Mouse (Mus musculus): Measurements from ENCODE around the gene Serpinb9b. TPM values are rescaled to one million over a fixed set of nuclear protein-coding genes. Genes with fewer than 3 reads are reported as not detected.

Serpinb9b gene
- 0.04 TPM in 1 of 2 replicates, not detected in the other for polyA plus RNA-seq (2012; rRNA removed)

DNA sequence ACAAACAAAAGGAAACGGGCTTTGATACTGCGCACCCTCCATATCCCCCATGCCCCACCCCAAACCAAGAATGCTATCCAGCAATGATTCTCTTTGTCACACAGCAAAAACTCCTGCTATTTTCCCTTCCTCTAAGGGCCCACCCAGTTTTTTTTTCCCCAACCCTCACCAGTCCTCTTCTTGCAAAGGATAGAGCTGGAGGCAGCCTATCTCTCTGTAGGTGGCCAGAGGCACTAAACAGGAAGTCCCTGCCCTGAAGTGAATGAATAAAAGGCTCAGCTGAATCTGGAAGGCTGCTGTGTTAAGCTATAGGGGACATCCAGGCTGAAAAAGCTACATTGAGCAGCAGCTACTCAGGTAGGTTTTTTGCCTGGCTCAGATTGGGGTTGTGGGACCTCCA, at the start of gene Serpinb9b:
Gene Serpinb9b (plus strand): TSS at position 173 of the 400 bp plus-strand sequence.
- H3K27me3 ChIP-seq (ENCODE audit: control insufficient read depth, insufficient read depth, low read length), result no peaks in the 10 kb centered on the region; the same call in 1 of the 2 replicates
- no peaks in the 10 kb centered on the region for H3K36me3 ChIP-seq (ENCODE audit: control insufficient read depth, insufficient read depth, low read length)
- no peak within 1 kb of the TSS for H3K4me3 ChIP-seq (ENCODE audit: low read depth, low read length)
- 63% methylated on average over 2 of the region's 2 CpGs for WGBS
- TF ChIP-seq POLR2A (IDR thresholded peaks at IDR 0.05; ENCODE audit: low read depth, low read length) (no peak), CTCF (IDR thresholded peaks at IDR 0.05; ENCODE audit: extremely low read depth, insufficient read length, insufficient replicate concordance, low read depth, low read length) (no peak)
- H3K27ac ChIP-seq (ENCODE audit: insufficient read depth, low read depth, low read length), result no peak within 1 kb of the TSS
- H3K4me1 ChIP-seq (ENCODE audit: control insufficient read depth, insufficient read depth, insufficient read length, low read length), result no peaks in the 10 kb centered on the region

- H3K4me1 ChIP-seq (ENCODE audit: control insufficient read depth, insufficient read depth, insufficient read length, low read length), result no peaks in the 10 kb centered on the region
- H3K4me3 ChIP-seq (ENCODE audit: low read depth, low read length), result no peak overlapping the region
- TF ChIP-seq POLR2A (IDR thresholded peaks at IDR 0.05; ENCODE audit: low read depth, low read length) (no peak), CTCF (IDR thresholded peaks at IDR 0.05; ENCODE audit: extremely low read depth, insufficient read length, insufficient replicate concordance, low read depth, low read length) (no peak)
- 72% methylated on average over 4 of the region's 4 CpGs for WGBS
- no peaks in the 10 kb centered on the region; the same call in 1 of the 2 replicates for H3K36me3 ChIP-seq (ENCODE audit: control insufficient read depth, insufficient read depth, low read length)
- no peaks in the 10 kb centered on the region for H3K27me3 ChIP-seq (ENCODE audit: control insufficient read depth, insufficient read depth, low read length)
- no peak overlapping the region for H3K27ac ChIP-seq (ENCODE audit: insufficient read depth, low read depth, low read length)
Observed at GRCm38 (mm10) chr13:32982556-32983042, 44.6 kb upstream of the Serpinb9b start.

GRCm38 (mm10) chr13:32986256-32986655, 41.0 kb upstream of the Serpinb9b start:
- H3K4me1 ChIP-seq (ENCODE audit: control insufficient read depth, insufficient read depth, insufficient read length, low read length), result no peaks in the 10 kb centered on the region
- H3K36me3 ChIP-seq (ENCODE audit: control insufficient read depth, insufficient read depth, low read length), result no peaks in the 10 kb centered on the region
- TF ChIP-seq CTCF (IDR thresholded peaks at IDR 0.05; ENCODE audit: extremely low read depth, insufficient read length, insufficient replicate concordance, low read depth, low read length) (no peak), POLR2A (IDR thresholded peaks at IDR 0.05; ENCODE audit: low read depth, low read length) (no peak)
- no peak overlapping the region for H3K4me3 ChIP-seq (ENCODE audit: low read depth, low read length)
- no peak overlapping the region for H3K27ac ChIP-seq (ENCODE audit: insufficient read depth, low read depth, low read length)
- H3K27me3 ChIP-seq (ENCODE audit: control insufficient read depth, insufficient read depth, low read length), result no peaks in the 10 kb centered on the region

DNA sequence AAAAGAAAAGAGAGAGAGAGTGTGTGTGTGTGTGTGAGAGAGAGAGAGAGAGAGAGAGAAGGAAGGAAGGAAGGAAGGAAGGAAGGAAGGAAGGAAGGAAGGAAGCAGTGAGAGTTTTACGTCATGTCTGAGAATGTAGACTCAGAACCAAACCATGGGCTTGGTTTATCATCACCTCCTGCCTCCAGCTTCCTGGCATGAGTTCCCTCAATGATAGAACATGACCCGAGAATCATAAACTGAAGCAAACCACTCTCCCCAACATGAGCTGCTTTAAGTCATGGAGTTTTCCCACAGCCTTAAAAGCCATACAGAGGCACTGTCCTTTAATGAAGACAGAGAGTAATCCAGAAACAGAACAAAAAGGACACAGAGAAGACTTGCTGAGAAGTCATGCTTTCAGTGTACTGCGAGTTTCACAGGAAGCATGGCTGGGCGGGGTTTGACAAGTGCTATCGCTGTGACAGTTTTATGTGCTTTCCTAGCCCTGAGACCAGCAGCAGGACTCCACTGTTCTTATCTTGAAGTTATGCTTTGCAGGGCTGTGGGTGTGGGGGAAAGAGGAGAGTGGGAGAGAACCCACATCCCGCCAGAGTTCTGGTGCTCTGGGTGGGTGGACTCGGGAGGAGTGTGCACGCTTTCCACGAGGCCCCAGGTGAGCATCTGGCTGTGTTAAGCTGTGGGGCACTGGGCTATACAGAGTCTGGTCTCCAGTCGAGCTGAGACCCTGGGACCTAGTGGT, 33.9 kb upstream of the Serpinb9b start:
- Histone ChIP-seq H3K4me1 (ENCODE audit: control insufficient read depth, insufficient read depth, insufficient read length, low read length) (no peaks in the 10 kb centered on the region), H3K27ac (ENCODE audit: insufficient read depth, low read depth, low read length) (no peak overlapping the region), H3K4me3 (ENCODE audit: low read depth, low read length) (no peak overlapping the region), H3K27me3 (ENCODE audit: control insufficient read depth, insufficient read depth, low read length) (no peaks in the 10 kb centered on the region), H3K36me3 (ENCODE audit: control insufficient read depth, insufficient read depth, low read length) (no peaks in the 10 kb centered on the region)
- WGBS, result 16% methylated on average over 10 of the region's 10 CpGs
- TF ChIP-seq CTCF (IDR thresholded peaks at IDR 0.05; ENCODE audit: extremely low read depth, insufficient read length, insufficient replicate concordance, low read depth, low read length) (no peak), POLR2A (IDR thresholded peaks at IDR 0.05; ENCODE audit: low read depth, low read length) (no peak)

GRCm38 (mm10) chr13:32993894-32994242, 33.3 kb upstream of the Serpinb9b start:
- no peak overlapping the region for H3K27ac ChIP-seq (ENCODE audit: insufficient read depth, low read depth, low read length)
- H3K27me3 ChIP-seq (ENCODE audit: control insufficient read depth, insufficient read depth, low read length), result no peaks in the 10 kb centered on the region
- no peaks in the 10 kb centered on the region for H3K36me3 ChIP-seq (ENCODE audit: control insufficient read depth, insufficient read depth, low read length)
- no peaks in the 10 kb centered on the region for H3K4me1 ChIP-seq (ENCODE audit: control insufficient read depth, insufficient read depth, insufficient read length, low read length)
- TF ChIP-seq CTCF (IDR thresholded peaks at IDR 0.05; ENCODE audit: extremely low read depth, insufficient read length, insufficient replicate concordance, low read depth, low read length) (no peak), POLR2A (IDR thresholded peaks at IDR 0.05; ENCODE audit: low read depth, low read length) (no peak)
- 77% methylated on average over 2 of the region's 2 CpGs for WGBS
- no peak overlapping the region for H3K4me3 ChIP-seq (ENCODE audit: low read depth, low read length)

- Histone ChIP-seq H3K36me3 (ENCODE audit: control insufficient read depth, insufficient read depth, low read length) (no peaks in the 10 kb centered on the region), H3K4me3 (ENCODE audit: low read depth, low read length) (no peak overlapping the region), H3K27me3 (ENCODE audit: control insufficient read depth, insufficient read depth, low read length) (no peaks in the 10 kb centered on the region), H3K4me1 (ENCODE audit: control insufficient read depth, insufficient read depth, insufficient read length, low read length) (no peaks in the 10 kb centered on the region), H3K27ac (ENCODE audit: insufficient read depth, low read depth, low read length) (no peak overlapping the region)
- 56% methylated on average over 4 of the region's 4 CpGs for WGBS
- no peak for TF ChIP-seq POLR2A (IDR thresholded peaks at IDR 0.05; ENCODE audit: low read depth, low read length)
Observed at GRCm38 (mm10) chr13:32995051-32995450, 32.2 kb upstream of the Serpinb9b start.

GRCm38 (mm10) chr13:33001341-33001740, 25.9 kb upstream of the Serpinb9b start:
- 85% methylated on average over 5 of the region's 5 CpGs for WGBS
- peaks cover 3% of the 10 kb centered on the region for H3K4me1 ChIP-seq (ENCODE audit: control insufficient read depth, insufficient read depth, insufficient read length, low read length)
- H3K36me3 ChIP-seq (ENCODE audit: control insufficient read depth, insufficient read depth, low read length), result no peaks in the 10 kb centered on the region
- H3K27me3 ChIP-seq (ENCODE audit: control insufficient read depth, insufficient read depth, low read length), result no peaks in the 10 kb centered on the region
- TF ChIP-seq POLR2A (IDR thresholded peaks at IDR 0.05; ENCODE audit: low read depth, low read length), result no peak
- no peak for TF ChIP-seq CTCF (IDR thresholded peaks at IDR 0.05; ENCODE audit: extremely low read depth, insufficient read length, insufficient replicate concordance, low read depth, low read length)
- H3K27ac ChIP-seq (ENCODE audit: insufficient read depth, low read depth, low read length), result no peak overlapping the region
- no peak overlapping the region for H3K4me3 ChIP-seq (ENCODE audit: low read depth, low read length)

Measured in small intestine, adult 2 months (tissue).